Mouse (Mus musculus) gastrocnemius, adult 18-20 months (tissue): ENCODE results near the gene Mup22. TPM values are rescaled to one million over a fixed set of nuclear protein-coding genes. Genes with fewer than 3 reads are reported as not detected.
"Not testable (repeated sequence)": the region's sequence is repeated elsewhere in the genome, so short reads cannot be mapped to it uniquely, and the experiment has no call there.

Experiments
- DNase-seq: peaks from one replicate; pipeline ENCODE4 v3.0.0; 2021; ENCODE audit warnings: low spot score
- long read RNA-seq, 2 experiments: library from polyadenylated mRNA; stranded (forward); transcript quantifications; one replicate each; pipeline ENCODE4 v2.0.0; 2021
- total RNA-seq, 2 experiments: library from RNA; stranded (reverse); gene quantifications; 2 replicates each; pipeline ENCODE4 v1.2.3; 2021

Gene Mup22
- 10 to 100 TPM in 1 of 2 experiments, 1 to 10 TPM in 1; 5.6 to 55.6 TPM for total RNA-seq
- long read RNA-seq, experiment 1 = 0 reads
- long read RNA-seq, experiment 2, partial matches to known transcripts = 0 of 5 reads
- long read RNA-seq, experiment 2, other reads (novel, unspliced or antisense) = 1 of 5 reads

DNA sequence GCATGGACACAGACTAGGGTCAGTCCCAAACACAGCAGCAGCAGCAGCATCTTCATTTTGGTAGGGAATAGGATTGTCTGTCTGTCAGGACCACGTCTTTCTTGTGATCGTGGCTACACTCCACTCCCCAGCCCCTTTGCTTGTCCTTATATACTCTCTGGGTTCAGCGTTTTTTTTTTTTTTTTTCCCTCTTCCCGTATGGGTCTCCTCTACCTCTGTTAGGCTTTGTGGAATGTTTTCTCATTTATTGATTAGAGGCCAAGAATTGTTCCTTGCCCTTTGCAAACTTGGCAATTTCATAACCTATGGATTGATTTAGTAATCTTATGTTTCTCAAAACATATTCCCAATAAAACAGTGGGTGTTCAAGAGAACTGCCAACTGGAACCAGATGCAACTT is at the start of gene Mup22:
Gene Mup22 (minus strand): TSS at position 101 of the 400 bp plus-strand sequence.
- not testable (repeated sequence) for DNase-seq

DNA sequence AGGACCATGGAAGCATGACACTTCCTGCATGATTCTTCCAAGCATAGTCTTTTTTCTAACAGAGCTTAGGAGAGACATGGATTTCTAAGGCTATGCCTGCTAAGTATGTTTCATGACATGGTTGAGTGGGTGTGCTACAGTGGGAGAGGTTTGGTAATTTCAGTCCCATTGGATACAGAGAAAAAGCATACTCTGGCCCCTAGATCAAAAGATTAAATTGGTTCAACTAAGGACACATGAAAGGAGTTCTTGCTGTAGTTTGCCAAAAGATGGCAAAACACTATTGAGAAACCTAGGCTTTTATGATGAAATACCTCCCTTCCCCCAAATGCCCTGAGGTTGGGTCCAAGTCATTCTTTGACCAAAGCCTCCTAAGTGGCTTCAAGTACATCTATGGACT is 19.6 kb upstream of the Mup22 start:
- not testable (repeated sequence) for DNase-seq

Other genes with a start within 250 kb of the Mup22 start
- not detected for gene Mup10, start 239.3 kb downstream of the Mup22 start, total RNA-seq
- gene Mup11, start 159.1 kb downstream of the Mup22 start, total RNA-seq = 1 to 10 TPM in 1 of 2 experiments, under 1 TPM in 1; 0.64 to 1.2 TPM
- gene Mup12, start 80.1 kb downstream of the Mup22 start, total RNA-seq = 1 to 10 TPM in 1 of 2 experiments, not detected in 1; 4.2 TPM